Mouse (Mus musculus) kidney, postnatal 14 days (tissue): Measurements from ENCODE around the gene Gm13698.
A peak's percentile ranks its signal among the peaks of the same experiment; 100 is the strongest.
"Not testable (repeated sequence)": the region's sequence is repeated elsewhere in the genome, so short reads cannot be mapped to it uniquely, and the experiment has no call there.

Experiments
- DNase-seq: peaks from one replicate; pipeline ENCODE4 v3.0.0; 2022; ENCODE audit warnings: mixed read lengths

Gm13698 gene

GRCm38 (mm10) chr2:83955393-83955792, at the start of gene Gm13698:
TSS of gene Gm13698 (plus strand) at chr2:83955693.
- not testable (repeated sequence) for DNase-seq

- DNase-seq, result no peak
Measured at GRCm38 (mm10) chr2:83929478-83930088, 25.9 kb upstream of the Gm13698 start.

GRCm38 (mm10) chr2:83940931-83941361, 14.5 kb upstream of the Gm13698 start, which contains the start of gene Zswim2:
TSS of gene Zswim2 (minus strand) at chr2:83941228.
- peak; percentile 44 for DNase-seq

- DNase-seq, result no peak
Measured at GRCm38 (mm10) chr2:83941378-83941777, 14.1 kb upstream of the Gm13698 start.

GRCm38 (mm10) chr2:83941792-83942191, 13.7 kb upstream of the Gm13698 start:
- DNase-seq, result no peak

GRCm38 (mm10) chr2:83961203-83961602, 5.7 kb downstream of the Gm13698 start, which contains the start of gene Gm13693:
TSS of gene Gm13693 (plus strand) at chr2:83961503.
- DNase-seq, result not testable (repeated sequence)

- not testable (repeated sequence) for DNase-seq
Measured at GRCm38 (mm10) chr2:83967013-83967412, 11.5 kb downstream of the Gm13698 start, which contains the start of gene Gm13695. TSS of gene Gm13695 (plus strand) at chr2:83967313.

- not testable (repeated sequence) for DNase-seq
Measured at GRCm38 (mm10) chr2:83972823-83973222, 17.3 kb downstream of the Gm13698 start, which contains the start of gene Gm13696. TSS of gene Gm13696 (plus strand) at chr2:83973123.

- not testable (repeated sequence) for DNase-seq
Measured at GRCm38 (mm10) chr2:83978633-83979032, 23.1 kb downstream of the Gm13698 start, which contains the start of gene Gm13694. TSS of gene Gm13694 (plus strand) at chr2:83978933.

- not testable (repeated sequence) for DNase-seq
Measured at GRCm38 (mm10) chr2:83984443-83984842, 28.9 kb downstream of the Gm13698 start, which contains the start of gene Gm13697. TSS of gene Gm13697 (plus strand) at chr2:83984743.

GRCm38 (mm10) chr2:83990253-83990652, 34.8 kb downstream of the Gm13698 start, which contains the start of gene Gm13691:
TSS of gene Gm13691 (plus strand) at chr2:83990553.
- not testable (repeated sequence) for DNase-seq

- peak; percentile 37 for DNase-seq
Measured at GRCm38 (mm10) chr2:83993639-83994255, 38.3 kb downstream of the Gm13698 start.

- DNase-seq, result not testable (repeated sequence)
Measured at GRCm38 (mm10) chr2:83994526-83994925, 39.0 kb downstream of the Gm13698 start.
